Mouse (Mus musculus) spleen, adult 2 months (tissue): Measurements from ENCODE around the gene Bmp2k. TPM values are rescaled to one million over a fixed set of nuclear protein-coding genes. Genes with fewer than 3 reads are reported as not detected.

ENCODE experiments used
- DNase-seq, 2 experiments: peaks; one replicate each; pipeline versions ENCODE4 v3.0.0 to v3.0.0-alpha.2; 2012 to 2021; ENCODE audit warnings: low spot score in 2 of 2, low read depth in 1 of 2
- H3K27ac ChIP-seq: fragments of 200-500 bp; 2 replicates; pipeline ENCODE4 v1.5.1; 2012; ENCODE audit warnings: low read length, inconsistent platforms; ENCODE audit not compliant: insufficient read depth
- H3K27me3 ChIP-seq: fragments of 200-500 bp; 2 replicates; pipeline ENCODE4 v1.6.1; 2012; ENCODE audit warnings: mild to moderate bottlenecking, moderate library complexity, low read length, inconsistent platforms; ENCODE audit not compliant: control insufficient read depth, insufficient read depth
- H3K36me3 ChIP-seq: fragments of 200-500 bp; 2 replicates; pipeline ENCODE4 v1.6.1; 2012; ENCODE audit warnings: mild to moderate bottlenecking, low read length, inconsistent platforms; ENCODE audit not compliant: control insufficient read depth, insufficient read depth
- H3K4me1 ChIP-seq: fragments of 200-500 bp; 2 replicates; pipeline ENCODE4 v1.6.1; 2011; ENCODE audit warnings: inconsistent platforms; ENCODE audit not compliant: control insufficient read depth, insufficient read depth, insufficient read length
- H3K4me3 ChIP-seq: fragments of 200-500 bp; 2 replicates; pipeline ENCODE4 v1.5.1; 2011; ENCODE audit warnings: mild to moderate bottlenecking, inconsistent platforms; ENCODE audit not compliant: insufficient read depth, insufficient read length; ENCODE audit errors: extremely low read depth
- CTCF ChIP-seq: fragments of 200-500 bp; IDR thresholded peaks from 2 replicates; pipeline ENCODE4 v1.5.1; 2011; ENCODE audit warnings: mild to moderate bottlenecking, inconsistent platforms; ENCODE audit not compliant: insufficient read depth, insufficient read length, insufficient replicate concordance; ENCODE audit errors: extremely low read depth
- POLR2A ChIP-seq: fragments of 200-500 bp; IDR thresholded peaks from 2 replicates; pipeline ENCODE4 v1.6.1; 2011; ENCODE audit warnings: low read depth, low read length, inconsistent platforms
- WGBS: fragments of 180-500 bp; shearing (Covaris S2); methylation state at CpG from one replicate; pipeline ENCODE4 v1.1.7; 2018; 5-methylcytosine and 5-hydroxymethylcytosine counted together
- polyA plus RNA-seq: library from polyadenylated mRNA; depleted of rRNA; stranded (reverse); fragments of >200 nt; gene quantifications from 2 replicates; pipeline ENCODE4 v1.2.3, GENCODE M21; 2012

The Bmp2k gene
- polyA plus RNA-seq, 1 experiment, result 32.6 TPM

GRCm38 (mm10) chr5:97046680-97047079, 49.2 kb downstream of the Bmp2k start:
- 92% methylated on average over 10 of the region's 10 CpGs for WGBS
- Histone ChIP-seq H3K36me3 (peaks cover 27% of the 10 kb centered on the region), H3K27ac (no peak overlapping the region), H3K4me1 (no peaks in the 10 kb centered on the region), H3K4me3 (no peak overlapping the region), H3K27me3 (no peaks in the 10 kb centered on the region)
- DNase-seq, result no peak
- no peak for TF ChIP-seq CTCF
- no peak for TF ChIP-seq POLR2A

- H3K36me3 ChIP-seq, result peaks cover 35% of the 10 kb centered on the region
- H3K27ac ChIP-seq, result no peak overlapping the region
- WGBS, result 96% methylated on average over 5 of the region's 5 CpGs
Observed at GRCm38 (mm10) chr5:97048905-97049304, 51.4 kb downstream of the Bmp2k start.

GRCm38 (mm10) chr5:97054166-97054565, 56.7 kb downstream of the Bmp2k start:
- no peak overlapping the region for H3K27ac ChIP-seq
- no peak for DNase-seq
- TF ChIP-seq POLR2A (no peak), CTCF (no peak)
- no peak overlapping the region for H3K4me3 ChIP-seq
- H3K36me3 ChIP-seq, result peaks cover 38% of the 10 kb centered on the region
- 86% methylated on average over 5 of the region's 5 CpGs for WGBS
- no peaks in the 10 kb centered on the region for H3K27me3 ChIP-seq
- no peaks in the 10 kb centered on the region; the same call in 1 of the 2 replicates for H3K4me1 ChIP-seq

More at GRCm38 (mm10) chr5:97048905-97049304, 51.4 kb downstream of the Bmp2k start:
- Histone ChIP-seq H3K4me3 (no peak overlapping the region), H3K27me3 (no peaks in the 10 kb centered on the region), H3K4me1 (no peaks in the 10 kb centered on the region)
- no peak for TF ChIP-seq CTCF
- TF ChIP-seq POLR2A, result no peak
- DNase-seq, result no peak

GRCm38 (mm10) chr5:97054801-97055200, 57.3 kb downstream of the Bmp2k start:
- Histone ChIP-seq H3K27me3 (no peaks in the 10 kb centered on the region), H3K4me3 (no peak overlapping the region), H3K27ac (no peak overlapping the region), H3K4me1 (no peaks in the 10 kb centered on the region; the same call in 1 of the 2 replicates), H3K36me3 (peaks cover 34% of the 10 kb centered on the region)
- no peak for TF ChIP-seq CTCF
- no peak for TF ChIP-seq POLR2A
- 92% methylated on average over 10 of the region's 10 CpGs for WGBS
- DNase-seq, result no peak

DNA sequence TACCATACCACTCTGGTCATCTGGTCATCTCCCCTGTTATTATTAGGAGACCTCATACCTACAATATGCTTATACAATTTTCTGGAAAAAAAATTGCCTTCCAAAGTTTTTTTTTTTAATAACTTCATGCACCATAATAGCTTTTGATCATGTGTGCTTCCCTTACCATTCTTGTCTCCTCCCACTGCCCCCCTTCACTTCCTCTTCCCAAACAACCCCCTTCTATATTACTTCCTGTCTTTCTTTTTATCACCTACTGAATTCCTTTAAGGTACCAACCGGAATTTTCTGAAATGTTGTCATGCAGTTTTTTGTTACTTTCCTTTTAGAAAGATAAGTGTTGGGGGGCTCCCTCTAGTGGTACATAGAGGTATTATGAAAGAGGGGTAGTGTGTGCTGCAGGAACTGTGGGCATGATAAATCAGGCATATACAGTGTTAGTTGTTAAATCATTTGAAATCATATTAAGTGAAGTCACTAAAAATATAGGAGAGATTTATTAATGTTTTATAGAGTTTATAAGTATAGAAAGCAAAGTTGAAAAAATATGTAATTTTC, 58.1 kb downstream of the Bmp2k start:
- no peaks in the 10 kb centered on the region; the same call in 1 of the 2 replicates for H3K4me1 ChIP-seq
- no peak overlapping the region for H3K27ac ChIP-seq
- TF ChIP-seq CTCF (no peak), POLR2A (no peak)
- DNase-seq, result peak in 1 of 2 experiments; percentile 45
- H3K4me3 ChIP-seq, result no peak overlapping the region
- WGBS, result 8% methylated on average over 1 of the region's 1 CpGs
- H3K36me3 ChIP-seq, result peaks cover 35% of the 10 kb centered on the region
- H3K27me3 ChIP-seq, result no peaks in the 10 kb centered on the region

DNA sequence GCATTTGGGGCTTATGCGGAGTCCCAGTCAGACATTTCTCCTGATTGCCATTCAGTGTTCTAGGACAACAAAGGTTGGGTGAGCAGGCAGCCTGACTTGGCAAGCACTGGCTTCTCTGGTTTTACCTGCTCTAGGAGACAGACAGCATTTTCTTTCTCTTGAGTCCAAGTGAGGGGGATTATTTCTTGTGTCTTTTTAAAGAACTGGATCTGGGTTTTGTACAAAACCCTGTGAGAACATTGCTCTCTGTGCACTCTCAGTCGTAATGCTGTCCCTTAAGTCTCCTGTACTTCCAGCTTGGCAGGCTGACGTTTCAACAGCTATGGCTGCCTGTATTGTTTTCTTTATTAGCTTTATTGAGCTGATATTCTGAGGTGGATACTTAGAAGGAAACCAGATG, 58.9 kb downstream of the Bmp2k start:
- DNase-seq, result no peak
- Histone ChIP-seq H3K27ac (no peak overlapping the region), H3K4me1 (no peaks in the 10 kb centered on the region; the same call in 1 of the 2 replicates), H3K4me3 (no peak overlapping the region), H3K27me3 (no peaks in the 10 kb centered on the region), H3K36me3 (peaks cover 37% of the 10 kb centered on the region)
- 93% methylated on average over 3 of the region's 3 CpGs for WGBS
- no peak for TF ChIP-seq POLR2A
- TF ChIP-seq CTCF, result no peak

- Histone ChIP-seq H3K27me3 (no peaks in the 10 kb centered on the region), H3K4me3 (no peak overlapping the region), H3K36me3 (peaks cover 37% of the 10 kb centered on the region), H3K27ac (no peak overlapping the region), H3K4me1 (no peaks in the 10 kb centered on the region; the same call in 1 of the 2 replicates)
- no peak for DNase-seq
- TF ChIP-seq POLR2A (no peak), CTCF (no peak)
- 96% methylated on average over 12 of the region's 12 CpGs for WGBS
Observed at GRCm38 (mm10) chr5:97056791-97057450, 59.4 kb downstream of the Bmp2k start.
